Mouse (Mus musculus) left cerebral cortex, adult 11 months (tissue): Measurements from ENCODE around the gene Cd83.

Source experiments
- DNase-seq: peaks from one replicate; pipeline ENCODE4 v3.0.0; 2022; ENCODE audit warnings: low spot score

Gene Cd83

DNA sequence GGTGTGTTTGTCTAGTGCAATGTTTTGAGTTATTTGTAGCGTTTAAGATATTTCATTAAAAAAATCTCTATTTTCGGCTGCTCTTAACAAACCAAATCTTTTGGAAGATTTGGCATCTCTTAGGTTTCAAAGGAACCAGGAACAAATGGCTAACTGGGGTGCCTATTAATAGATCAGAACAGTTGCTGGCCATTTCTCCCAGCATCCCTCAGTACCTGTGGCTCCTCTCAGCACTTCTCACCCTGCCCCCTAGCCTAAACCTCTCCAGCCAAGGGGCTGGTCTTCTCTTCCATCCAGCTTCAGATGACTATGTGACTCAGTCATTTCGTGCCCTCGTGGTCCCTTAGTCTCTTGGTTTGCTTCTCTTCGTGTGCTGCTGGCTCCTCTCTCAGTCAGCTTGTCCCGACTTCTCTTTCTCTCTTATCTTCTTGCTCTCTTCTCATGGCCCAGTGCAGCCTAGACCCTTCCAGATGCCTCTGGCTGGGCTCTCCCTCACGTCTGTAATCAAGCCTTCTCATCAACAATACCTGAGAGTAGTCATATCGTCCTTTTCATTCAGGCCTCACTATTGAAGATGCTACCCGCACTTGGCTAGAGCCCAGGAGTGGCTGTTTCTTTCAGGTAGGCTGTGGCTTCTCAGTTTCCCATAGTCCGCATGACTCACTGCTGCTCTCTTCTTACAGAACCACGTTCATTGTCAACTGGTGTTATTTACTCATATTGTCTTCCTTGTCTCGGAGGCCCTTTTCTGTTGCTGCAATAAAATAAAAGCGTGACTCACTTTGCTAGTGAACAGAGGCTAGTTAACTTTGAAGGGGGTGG is 9.8 kb upstream of the Cd83 start:
- no peak for DNase-seq

DNA sequence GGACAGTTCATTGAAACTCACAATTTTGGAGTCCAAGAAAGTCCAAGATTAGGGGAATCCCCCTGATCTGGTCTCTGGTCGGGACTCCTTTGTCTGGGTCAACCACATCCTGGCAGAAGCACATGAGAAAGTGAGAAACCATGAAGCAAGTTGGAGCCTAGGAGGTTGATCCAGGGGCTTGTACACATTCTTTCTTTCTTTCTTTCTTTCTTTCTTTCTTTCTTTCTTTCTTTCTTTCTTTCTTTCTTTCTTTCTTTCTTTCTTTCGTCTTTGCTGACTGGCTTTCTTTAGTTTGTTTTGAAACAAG is 9.2 kb upstream of the Cd83 start:
- no peak for DNase-seq

DNA sequence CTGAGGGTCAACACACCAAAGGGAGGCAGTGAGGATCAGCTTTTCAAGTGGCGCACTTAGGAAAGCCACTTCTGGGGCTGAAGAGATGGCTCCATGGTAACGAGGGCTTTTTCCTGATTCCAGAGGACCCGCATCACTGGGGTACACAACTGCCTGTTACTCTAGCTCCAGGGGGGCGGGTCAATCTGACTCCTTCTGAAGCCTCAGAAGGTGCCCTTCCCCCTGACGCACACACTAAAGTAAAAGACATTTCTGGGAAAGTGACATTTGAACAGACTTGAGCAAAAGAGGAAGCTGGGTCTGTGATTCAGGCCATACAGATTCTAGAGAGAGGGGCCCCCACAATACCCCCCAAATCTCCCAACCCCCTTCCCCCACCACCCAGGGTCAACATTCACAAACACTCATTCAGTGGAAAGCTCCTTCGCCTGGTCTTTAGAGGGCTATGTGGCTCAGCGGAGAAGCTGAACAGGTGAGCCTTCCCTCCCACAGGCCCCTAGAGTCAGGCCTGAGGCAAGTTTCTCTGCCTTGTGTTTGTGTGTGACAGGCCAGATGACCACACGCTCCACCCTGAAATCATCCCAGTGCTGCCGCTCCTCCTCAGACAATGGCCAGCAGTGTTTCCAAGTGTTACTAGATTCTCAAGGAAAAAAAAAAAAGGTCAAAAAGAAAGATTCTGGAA is 7.1 kb upstream of the Cd83 start:
- no peak for DNase-seq

DNA sequence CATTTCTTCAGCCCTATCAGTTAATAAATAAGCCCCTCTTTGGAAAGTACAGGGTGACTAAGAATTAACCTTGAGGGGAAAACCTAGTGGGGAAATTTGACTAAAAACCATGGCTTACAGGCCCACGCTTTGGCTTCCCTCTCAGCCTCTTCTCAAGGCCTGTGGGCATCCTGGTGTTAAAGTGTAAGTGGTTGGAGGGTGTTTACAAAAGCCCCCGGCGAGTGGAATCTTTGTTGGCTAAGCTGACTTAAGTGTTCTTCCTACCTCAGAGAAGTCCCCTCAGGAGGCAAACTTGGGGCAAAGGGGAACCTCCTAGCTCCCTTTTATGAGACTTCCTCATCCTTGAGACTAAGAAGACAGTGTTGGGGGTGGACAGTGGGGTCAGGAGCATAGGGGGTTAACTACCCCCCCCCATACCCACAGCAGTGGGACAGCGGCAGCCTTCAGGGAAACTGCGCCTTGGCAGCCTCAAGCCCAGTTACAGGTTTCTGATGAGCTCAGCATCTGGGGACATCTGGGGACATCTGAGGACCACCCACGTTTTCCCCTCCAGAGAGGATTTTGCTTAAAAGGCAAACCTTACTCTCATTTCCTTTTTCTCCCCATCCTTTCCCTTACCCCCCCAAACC is 6.4 kb upstream of the Cd83 start:
- DNase-seq: no peak

DNA sequence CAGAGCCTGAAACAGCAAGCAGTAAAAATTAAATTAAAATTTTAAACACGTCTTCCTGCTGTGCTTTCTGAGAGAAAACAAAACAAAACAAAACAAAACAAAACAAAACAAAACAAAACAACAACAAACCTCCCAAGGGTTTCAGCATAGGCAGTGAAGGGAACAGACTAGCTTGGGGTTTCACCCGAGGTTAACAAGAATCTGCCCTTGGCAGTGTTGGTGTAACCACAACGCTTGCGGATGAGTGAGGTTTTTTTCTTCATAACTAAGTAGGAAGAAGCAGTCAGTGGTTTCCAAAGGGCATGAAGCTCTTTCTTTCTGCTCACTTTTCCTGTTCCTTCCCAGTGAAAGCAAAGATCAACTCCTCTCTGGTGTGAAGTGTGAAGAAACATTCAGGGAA is 5.6 kb upstream of the Cd83 start:
- DNase-seq: no peak

DNA sequence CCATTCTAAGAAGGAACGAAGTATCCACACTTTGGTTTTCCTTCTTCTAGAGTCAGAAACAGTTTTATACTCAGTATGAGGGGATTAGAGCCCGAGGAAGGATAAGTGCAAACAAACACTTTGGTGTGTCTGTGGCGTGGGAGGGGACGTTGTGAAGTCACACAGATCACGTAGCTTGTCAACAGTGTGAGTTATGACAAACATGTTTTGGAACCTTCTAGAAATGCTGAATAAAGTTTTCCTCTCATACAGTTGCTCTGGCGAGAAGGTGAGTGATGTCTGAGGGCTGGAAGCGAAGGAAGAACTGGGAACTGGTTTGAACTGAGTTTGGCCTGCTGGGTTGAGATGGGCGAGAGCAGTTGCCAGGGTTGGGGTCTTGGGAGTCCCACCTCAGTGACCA is 4.5 kb upstream of the Cd83 start:
- no peak for DNase-seq

DNA sequence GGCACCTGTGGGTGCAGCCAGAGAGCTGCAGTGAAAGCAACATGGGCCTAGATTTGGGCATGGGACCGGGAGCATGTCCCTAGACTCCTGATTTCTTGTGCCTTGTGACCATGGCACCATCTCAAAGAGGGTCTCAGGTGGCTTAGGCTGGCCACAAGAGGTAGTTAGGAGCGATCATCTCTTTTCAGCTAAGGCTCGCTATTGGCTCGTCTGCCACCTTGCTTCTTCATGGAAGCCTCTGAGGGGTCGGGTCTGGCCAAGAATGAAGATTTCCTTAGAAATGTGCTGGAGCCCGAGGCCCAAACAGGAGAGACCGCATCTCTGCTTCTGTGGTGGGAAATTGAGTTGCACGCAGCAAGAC is 1.1 kb downstream of the Cd83 start:
- no peak for DNase-seq

DNA sequence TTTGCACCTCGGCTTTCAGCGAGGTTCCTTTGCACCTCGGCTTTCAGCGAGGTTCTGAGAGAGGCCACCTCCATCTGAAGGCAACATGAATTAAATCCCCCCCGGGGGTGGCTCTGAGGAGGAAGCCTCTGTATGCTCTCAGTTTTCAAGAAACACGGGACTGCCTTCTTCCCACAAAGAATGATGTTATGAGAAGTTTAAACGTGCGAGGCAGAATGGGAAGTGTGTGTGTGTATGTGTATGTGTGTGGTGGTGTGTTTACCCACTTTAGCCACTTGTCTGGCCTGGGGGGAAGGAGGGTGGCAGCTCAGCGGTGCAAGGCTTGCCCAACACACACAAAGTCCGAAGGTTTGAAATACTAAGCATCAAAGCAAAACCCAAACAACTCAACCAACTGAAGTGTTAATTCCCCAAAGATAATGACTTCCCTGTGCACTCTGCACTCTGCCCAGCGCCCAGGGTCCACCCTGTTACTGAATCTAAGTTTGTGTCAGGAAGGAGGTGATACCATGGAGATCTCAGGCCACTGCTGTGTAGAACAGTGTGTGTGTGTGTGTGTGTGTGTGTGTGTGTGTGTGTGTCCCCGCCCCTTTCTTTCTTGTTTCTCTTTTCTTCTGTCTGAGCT is 1.7 kb downstream of the Cd83 start:
- DNase-seq: no peak

DNA sequence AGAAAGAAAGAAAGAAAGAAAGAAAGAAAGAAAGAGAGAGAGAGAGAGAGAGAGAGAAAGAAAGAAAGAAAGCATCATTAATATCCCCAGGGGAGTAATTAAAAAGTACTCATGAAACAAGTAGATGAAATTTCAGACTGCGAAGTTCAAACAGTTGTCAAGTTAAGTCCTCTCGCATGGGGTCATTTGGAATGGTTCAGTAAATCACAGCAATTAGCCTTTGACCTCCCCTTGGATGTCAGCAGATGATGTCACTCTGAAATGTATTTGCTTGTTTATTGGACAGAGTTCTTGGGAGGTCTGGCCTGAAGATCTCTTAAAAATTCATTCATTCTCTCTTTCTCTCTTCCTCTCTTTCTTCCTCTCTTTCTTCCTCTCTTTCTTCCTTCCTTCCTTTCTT is 2.7 kb downstream of the Cd83 start:
- DNase-seq: no peak

DNA sequence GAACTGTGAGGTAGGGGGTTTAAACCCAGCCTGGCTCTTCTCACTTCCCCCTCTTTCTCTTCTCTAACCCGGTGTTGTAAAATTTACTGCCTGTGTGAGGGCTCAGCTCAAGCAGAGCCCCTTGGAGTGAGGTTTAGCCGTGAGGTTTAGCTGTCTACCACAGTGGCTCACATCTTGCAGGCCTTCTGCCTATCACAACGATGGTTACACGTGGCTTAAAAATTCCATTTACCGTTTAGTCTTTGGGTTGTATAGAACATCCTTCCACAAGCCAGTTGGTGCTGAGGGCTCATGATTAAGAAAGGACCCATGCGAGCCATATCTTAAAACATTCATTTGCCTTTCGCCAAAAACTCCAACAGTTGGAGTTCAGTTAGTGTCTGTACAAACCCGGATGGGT is 3.5 kb downstream of the Cd83 start:
- no peak for DNase-seq

DNA sequence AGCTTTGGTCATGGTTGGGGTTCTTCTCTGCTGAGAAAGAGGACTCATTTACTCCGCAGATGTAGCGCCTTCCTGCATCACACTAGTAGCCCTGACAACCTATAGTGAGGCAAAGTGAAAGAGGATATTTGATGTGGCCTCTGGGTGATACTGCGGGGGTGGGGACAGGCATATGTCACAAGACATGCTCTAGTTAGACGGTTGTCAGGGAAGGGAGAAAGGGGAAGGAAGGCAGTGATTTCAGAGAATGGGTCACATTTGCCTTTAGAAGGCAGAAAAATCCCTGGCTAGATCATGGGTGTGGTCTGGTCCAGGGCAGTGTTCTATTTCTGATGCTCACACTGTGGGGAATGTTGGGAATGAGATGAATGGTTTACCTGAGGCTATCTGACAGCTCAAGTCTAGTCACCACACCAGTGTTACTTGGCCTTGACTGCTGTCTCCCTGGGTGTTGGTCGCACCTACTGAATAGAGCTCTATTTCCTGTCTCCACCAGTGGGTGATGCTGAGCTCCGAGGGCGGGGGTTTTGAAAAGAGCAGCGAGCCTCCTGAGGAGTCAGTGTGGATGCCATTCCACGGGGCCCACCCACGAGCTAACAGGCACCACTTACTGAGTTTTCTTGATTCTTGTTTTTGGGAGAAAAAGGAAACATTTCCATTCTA is 4.5 kb downstream of the Cd83 start:
- DNase-seq: no peak

GRCm38 (mm10) chr13:43790229-43791001 is 5.8 kb downstream of the Cd83 start:
- DNase-seq: no peak

DNA sequence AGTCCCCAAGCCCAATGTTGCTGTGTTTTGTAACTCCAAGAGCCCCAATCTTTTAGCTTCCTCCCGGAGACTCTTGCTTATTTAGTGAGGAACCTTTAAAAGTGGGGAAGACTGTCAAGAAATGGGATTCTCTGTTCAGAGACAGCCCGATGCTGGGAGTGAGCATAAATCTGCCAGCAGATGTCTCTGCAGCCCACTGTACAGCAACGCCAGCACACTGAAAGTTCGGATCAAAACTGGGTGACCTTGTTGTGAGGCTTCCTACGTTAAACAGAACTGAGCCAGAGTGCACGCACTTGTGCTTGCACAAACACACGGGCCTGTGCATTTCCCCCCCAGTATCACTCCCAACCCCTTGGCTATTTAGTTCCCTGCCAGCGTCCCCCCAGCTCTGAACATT is 10.8 kb downstream of the Cd83 start:
- DNase-seq: no peak

DNA sequence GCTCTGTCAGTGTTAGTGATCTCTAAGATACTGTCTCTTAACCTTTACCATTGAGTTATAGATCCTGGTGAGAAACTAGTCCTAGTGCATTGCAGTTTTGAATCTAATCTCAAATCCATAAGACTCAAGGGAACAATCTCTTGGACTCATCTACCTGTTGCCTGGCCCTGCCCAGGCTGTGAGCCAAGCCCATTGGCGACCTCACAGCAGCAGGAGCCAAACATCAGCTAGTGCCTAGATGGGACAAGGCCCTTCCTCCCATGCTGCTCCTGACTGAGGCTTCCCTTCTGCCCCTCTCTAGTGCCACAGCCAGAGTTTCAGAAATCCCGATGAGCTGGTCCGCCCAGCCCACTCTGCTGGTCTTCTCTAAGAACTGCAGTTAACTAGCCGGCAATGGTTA is 14.1 kb downstream of the Cd83 start:
- no peak for DNase-seq

DNA sequence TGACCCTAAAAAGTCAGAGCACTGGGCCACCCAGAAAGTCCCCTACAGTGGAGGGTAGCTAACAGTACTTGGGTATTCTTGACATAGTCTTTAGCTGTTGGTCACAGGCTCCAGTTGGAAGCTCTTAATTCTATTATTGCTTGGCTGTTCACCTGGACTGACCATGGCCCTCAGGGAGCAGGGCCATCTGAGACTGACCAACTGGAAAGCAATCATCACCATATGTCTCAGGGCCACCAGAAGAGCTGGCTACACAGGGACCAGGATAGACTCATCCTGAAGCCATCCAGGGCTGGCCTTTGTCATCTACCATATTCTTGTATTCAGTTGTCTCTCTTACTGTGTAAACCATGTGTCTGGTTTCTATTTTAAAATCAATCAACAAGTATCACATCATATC is 15.6 kb downstream of the Cd83 start:
- DNase-seq: no peak

DNA sequence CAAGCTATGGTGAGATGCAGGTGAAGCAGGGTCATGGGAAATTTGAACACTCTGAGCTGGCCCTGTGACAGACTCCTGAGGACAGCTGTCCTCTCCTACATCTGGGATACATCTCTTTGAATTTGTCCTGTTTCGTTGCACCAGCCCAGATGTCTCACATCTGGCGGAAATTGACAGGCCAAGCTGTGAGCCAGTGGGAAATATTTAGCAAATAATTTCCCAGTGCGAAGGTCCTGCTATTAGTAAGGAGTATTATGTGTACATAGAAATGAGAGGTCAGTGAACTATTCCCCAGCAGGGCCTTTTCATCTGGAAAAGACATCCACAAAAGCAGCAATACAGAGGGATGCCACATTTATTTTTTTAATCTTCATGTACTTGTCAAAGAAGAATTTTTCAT is 17.4 kb downstream of the Cd83 start:
- no peak for DNase-seq

- DNase-seq: no peak
Observed at GRCm38 (mm10) chr13:43802361-43803137, 18.0 kb downstream of the Cd83 start.

GRCm38 (mm10) chr13:43804648-43805047 is 20.1 kb downstream of the Cd83 start:
- no peak for DNase-seq

GRCm38 (mm10) chr13:43805159-43805758 is 20.7 kb downstream of the Cd83 start:
- DNase-seq: no peak
